Mouse (Mus musculus) frontal cortex, adult (tissue): ENCODE measurements around the gene Fam126b.
"Not testable (repeated sequence)": the region's sequence is repeated elsewhere in the genome, so short reads cannot be mapped to it uniquely, and the experiment has no call there.

Source experiments
- ATAC-seq: cut with Nextera tagmentation; 2 replicates; pipeline ENCODE4 v1.9.2; 2017; ENCODE audit warnings: mild to moderate bottlenecking, moderate library complexity, mixed read lengths; ENCODE audit not compliant: low TSS enrichment

Gene Fam126b

GRCm38 (mm10) chr1:58586171-58586997, at the start of gene Fam126b, which contains the start of gene Ndufb3:
Fam126b (minus strand) TSS chr1:58586323.
Ndufb3 (plus strand) TSS chr1:58586384.
- ATAC-seq, result peak; percentile 98

GRCm38 (mm10) chr1:58628847-58629246, 42.7 kb upstream of the Fam126b start:
- ATAC-seq, result not testable (repeated sequence)

GRCm38 (mm10) chr1:58621996-58622748, 36.0 kb upstream of the Fam126b start:
- ATAC-seq, result peak; percentile 90

GRCm38 (mm10) chr1:58621251-58621650, 35.1 kb upstream of the Fam126b start:
- no peak for ATAC-seq

GRCm38 (mm10) chr1:58618766-58619165, 32.6 kb upstream of the Fam126b start:
- ATAC-seq, result no peak

GRCm38 (mm10) chr1:58617978-58618668, 32.0 kb upstream of the Fam126b start:
- no peak for ATAC-seq

- ATAC-seq, result no peak
These were observed 31.0 kb upstream of the Fam126b start for GRCm38 (mm10) chr1:58617076-58617475.

GRCm38 (mm10) chr1:58616176-58616575, 30.1 kb upstream of the Fam126b start:
- no peak for ATAC-seq

- ATAC-seq, result no peak
These were observed 29.0 kb upstream of the Fam126b start for GRCm38 (mm10) chr1:58615146-58615545.

GRCm38 (mm10) chr1:58614424-58614823, 28.3 kb upstream of the Fam126b start:
- peak; percentile 94 for ATAC-seq

GRCm38 (mm10) chr1:58613786-58614185, 27.7 kb upstream of the Fam126b start:
- ATAC-seq, result no peak

GRCm38 (mm10) chr1:58610611-58611010, 24.5 kb upstream of the Fam126b start:
- no peak for ATAC-seq

GRCm38 (mm10) chr1:58610166-58610565, 24.0 kb upstream of the Fam126b start:
- ATAC-seq, result no peak

- not testable (repeated sequence) for ATAC-seq
These were observed 23.5 kb upstream of the Fam126b start for GRCm38 (mm10) chr1:58609591-58609990.

- no peak for ATAC-seq
These were observed 17.6 kb upstream of the Fam126b start for GRCm38 (mm10) chr1:58603738-58604137.

GRCm38 (mm10) chr1:58602681-58603080, 16.6 kb upstream of the Fam126b start:
- no peak for ATAC-seq

- no peak for ATAC-seq
These were observed 1.4 kb upstream of the Fam126b start for GRCm38 (mm10) chr1:58587491-58587890.

GRCm38 (mm10) chr1:58585373-58586170, 551 bp downstream of the Fam126b start:
- peak; percentile 70 for ATAC-seq

- no peak for ATAC-seq
These were observed 1.9 kb downstream of the Fam126b start for GRCm38 (mm10) chr1:58584271-58584670.

GRCm38 (mm10) chr1:58582611-58583010, 3.5 kb downstream of the Fam126b start:
- no peak for ATAC-seq

- no peak for ATAC-seq
These were observed 6.9 kb downstream of the Fam126b start for GRCm38 (mm10) chr1:58579179-58579578.
